Mouse (Mus musculus): ENCODE measurements around the gene Plscr5. TPM values are rescaled to one million over a fixed set of nuclear protein-coding genes. Genes with fewer than 3 reads are reported as not detected.
"Not testable (repeated sequence)": the region's sequence is repeated elsewhere in the genome, so short reads cannot be mapped to it uniquely, and the experiment has no call there.

Plscr5 gene
- not detected in 2 replicates for polyA plus RNA-seq (2012; rRNA removed)
- polyA plus RNA-seq (2014; fragmentation: Nextera tagmentation; extraction: Ambion mirVana), result not detected in 2 replicates

GRCm38 (mm10) chr9:92192636-92193035, at the start of gene Plscr5:
TSS of gene Plscr5 (plus strand) at chr9:92192936.
- WGBS, result 73% methylated on average over 9 of the region's 9 CpGs
- H3K4me1 ChIP-seq (ENCODE audit: control insufficient read depth, insufficient read depth, low read length); ATAC-seq (ENCODE audit: low FRiP score, low read depth); DNase-seq (ENCODE audit: low spot score); H3K36me3 ChIP-seq (ENCODE audit: control insufficient read depth, insufficient read depth, low read length); H3K4me2 ChIP-seq (replicated peaks; ENCODE audit: low read depth, low read length, severe bottlenecking); H3K4me3 ChIP-seq (replicated peaks; ENCODE audit: low read length); H3K27ac ChIP-seq (replicated peaks; ENCODE audit: low read depth, low read length); H3K9me3 ChIP-seq (ENCODE audit: control insufficient read depth, low read length); H3K27me3 ChIP-seq (ENCODE audit: control insufficient read depth, insufficient read depth, low read length); H3K9ac ChIP-seq (ENCODE audit: low read depth, low read length, severe bottlenecking): not testable (repeated sequence)

- Histone ChIP-seq H3K4me2 (replicated peaks; ENCODE audit: low read depth, low read length, severe bottlenecking) (no peak overlapping the region), H3K27me3 (ENCODE audit: control insufficient read depth, insufficient read depth, low read length) (no peaks in the 10 kb centered on the region), H3K27ac (replicated peaks; ENCODE audit: low read depth, low read length) (no peak overlapping the region), H3K4me3 (replicated peaks; ENCODE audit: low read length) (no peak overlapping the region), H3K9ac (ENCODE audit: low read depth, low read length, severe bottlenecking) (no peak overlapping the region), H3K36me3 (ENCODE audit: control insufficient read depth, insufficient read depth, low read length) (no peaks in the 10 kb centered on the region), H3K4me1 (ENCODE audit: control insufficient read depth, insufficient read depth, low read length) (no peaks in the 10 kb centered on the region), H3K9me3 (ENCODE audit: control insufficient read depth, low read length) (no peaks in the 10 kb centered on the region)
- TF ChIP-seq POLR2A (IDR thresholded peaks at IDR 0.05; ENCODE audit: borderline replicate concordance, extremely low read depth, insufficient read depth, insufficient read length), result no peak
- 15% methylated on average over 7 of the region's 7 CpGs for WGBS
- DNase-seq (ENCODE audit: low spot score) (peak; percentile 49), ATAC-seq (ENCODE audit: low FRiP score, low read depth) (peak; percentile 65; the same call in 1 of the 2 replicates)
Observed at GRCm38 (mm10) chr9:92147555-92148248, 45.0 kb upstream of the Plscr5 start.

- H3K4me3 ChIP-seq (replicated peaks; ENCODE audit: low read length), result no peak overlapping the region
- TF ChIP-seq POLR2A (IDR thresholded peaks at IDR 0.05; ENCODE audit: borderline replicate concordance, extremely low read depth, insufficient read depth, insufficient read length), result no peak
- H3K27ac ChIP-seq (replicated peaks; ENCODE audit: low read depth, low read length), result no peak overlapping the region
- no peaks in the 10 kb centered on the region for H3K4me1 ChIP-seq (ENCODE audit: control insufficient read depth, insufficient read depth, low read length)
- H3K27me3 ChIP-seq (ENCODE audit: control insufficient read depth, insufficient read depth, low read length), result no peaks in the 10 kb centered on the region
- no peak for ATAC-seq (ENCODE audit: low FRiP score, low read depth)
- H3K36me3 ChIP-seq (ENCODE audit: control insufficient read depth, insufficient read depth, low read length), result no peaks in the 10 kb centered on the region
- DNase-seq (ENCODE audit: low spot score), result peak; percentile 9
- H3K4me2 ChIP-seq (replicated peaks; ENCODE audit: low read depth, low read length, severe bottlenecking), result no peak overlapping the region
- 87% methylated on average over 4 of the region's 4 CpGs for WGBS
- H3K9me3 ChIP-seq (ENCODE audit: control insufficient read depth, low read length), result no peaks in the 10 kb centered on the region
- no peak overlapping the region for H3K9ac ChIP-seq (ENCODE audit: low read depth, low read length, severe bottlenecking)
Observed at GRCm38 (mm10) chr9:92162213-92162612, 30.5 kb upstream of the Plscr5 start.

- no peak for ATAC-seq (ENCODE audit: low FRiP score, low read depth)
- Histone ChIP-seq H3K27ac (replicated peaks; ENCODE audit: low read depth, low read length) (no peak overlapping the region), H3K36me3 (ENCODE audit: control insufficient read depth, insufficient read depth, low read length) (no peaks in the 10 kb centered on the region), H3K27me3 (ENCODE audit: control insufficient read depth, insufficient read depth, low read length) (no peaks in the 10 kb centered on the region), H3K9ac (ENCODE audit: low read depth, low read length, severe bottlenecking) (no peak overlapping the region), H3K4me1 (ENCODE audit: control insufficient read depth, insufficient read depth, low read length) (no peaks in the 10 kb centered on the region), H3K9me3 (ENCODE audit: control insufficient read depth, low read length) (no peaks in the 10 kb centered on the region), H3K4me3 (replicated peaks; ENCODE audit: low read length) (no peak overlapping the region), H3K4me2 (replicated peaks; ENCODE audit: low read depth, low read length, severe bottlenecking) (no peak overlapping the region)
- DNase-seq (ENCODE audit: low spot score), result no peak
- WGBS, result 98% methylated on average over 3 of the region's 3 CpGs
- no peak for TF ChIP-seq POLR2A (IDR thresholded peaks at IDR 0.05; ENCODE audit: borderline replicate concordance, extremely low read depth, insufficient read depth, insufficient read length)
Observed at GRCm38 (mm10) chr9:92173318-92173985, 19.3 kb upstream of the Plscr5 start.

GRCm38 (mm10) chr9:92174176-92175075, 18.3 kb upstream of the Plscr5 start:
- no peak overlapping the region for H3K9ac ChIP-seq (ENCODE audit: low read depth, low read length, severe bottlenecking)
- H3K27ac ChIP-seq (replicated peaks; ENCODE audit: low read depth, low read length), result no peak overlapping the region
- H3K36me3 ChIP-seq (ENCODE audit: control insufficient read depth, insufficient read depth, low read length), result no peaks in the 10 kb centered on the region
- 63% methylated on average over 15 of the region's 15 CpGs for WGBS
- no peak for ATAC-seq (ENCODE audit: low FRiP score, low read depth)
- no peak overlapping the region for H3K4me2 ChIP-seq (replicated peaks; ENCODE audit: low read depth, low read length, severe bottlenecking)
- no peaks in the 10 kb centered on the region for H3K27me3 ChIP-seq (ENCODE audit: control insufficient read depth, insufficient read depth, low read length)
- DNase-seq (ENCODE audit: low spot score), result no peak
- H3K9me3 ChIP-seq (ENCODE audit: control insufficient read depth, low read length), result no peaks in the 10 kb centered on the region
- H3K4me3 ChIP-seq (replicated peaks; ENCODE audit: low read length), result no peak overlapping the region
- TF ChIP-seq POLR2A (IDR thresholded peaks at IDR 0.05; ENCODE audit: borderline replicate concordance, extremely low read depth, insufficient read depth, insufficient read length), result no peak
- no peaks in the 10 kb centered on the region for H3K4me1 ChIP-seq (ENCODE audit: control insufficient read depth, insufficient read depth, low read length)
